16 mouse cellular contexts compared by ENCODE assay signal in the genomic region with DNA sequence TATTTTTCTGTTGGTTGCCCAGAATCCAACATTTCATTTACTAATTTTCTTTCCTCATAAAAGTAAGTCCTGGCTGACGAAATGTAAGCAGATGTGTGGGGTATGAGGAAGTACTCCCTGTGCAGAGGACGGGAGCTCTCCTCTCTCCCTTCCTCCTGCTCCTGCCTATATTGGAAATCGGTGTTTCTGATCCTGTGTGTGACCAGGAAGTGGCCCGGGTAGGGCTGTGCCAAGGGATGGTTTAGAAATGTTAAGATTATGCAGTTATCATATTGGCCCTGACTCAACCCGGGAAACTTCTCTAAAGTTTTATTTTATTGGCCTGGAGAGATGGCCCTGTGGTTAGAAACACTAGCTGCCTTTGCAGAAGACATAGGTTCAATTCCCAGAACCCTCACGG. TPM values are rescaled to one million over a fixed set of nuclear protein-coding genes. Genes with fewer than 3 reads are reported as not detected.
DNase-seq lines count a peak whose midpoint lies in the region; ATAC-seq and TF ChIP-seq lines count a peak whose summit lies in the region.
"Had no signal": no experiment of that assay in that cellular context is flagged by ENCODE, and none has a peak within 500 bp of the region (broad histone marks: within the 10 kb centered on the region; RNA-seq: fewer than 3 reads in every experiment).

No protein-coding gene starts in this region.

- H3K4me2 ChIP-seq in kidney, embryonic 15.5 days = no peak overlapping the region
- no peak overlapping the region for H3K4me2 ChIP-seq in limb, embryonic 14.5 days (replicated peaks; ENCODE audit: low read depth, low read length, severe bottlenecking)
- H3K4me2 ChIP-seq: forebrain, embryonic 13.5 days; midbrain, embryonic 12.5 days; neural tube, embryonic 12.5 days had no signal

- no peak for ATAC-seq in kidney, embryonic 15.5 days (replicated peaks; ENCODE audit: low FRiP score)
- no peak for ATAC-seq in limb, embryonic 14.5 days (ENCODE audit: low FRiP score, low read depth)
- ATAC-seq in monocyte, adult 5-6 weeks (replicated peaks; ENCODE audit: insufficient number of reproducible peaks, low FRiP score, low TSS enrichment, poor library complexity, severe bottlenecking) = no peak
- ATAC-seq: forebrain, embryonic 13.5 days had no signal

- no peak for TF ChIP-seq CTCF in MEL (IDR thresholded peaks at IDR 0.05 in 2 of 3, conservative IDR thresholded peaks at IDR 0.05 in 1 of 3; ENCODE audit: control insufficient read depth in 1 of 3, insufficient read depth in 1 of 3, low read depth in 2 of 3, low read length in 3 of 3, poor library complexity in 1 of 3, severe bottlenecking in 1 of 3)

- no peaks in the 10 kb centered on the region for H3K27me3 ChIP-seq in kidney, embryonic 15.5 days
- H3K27me3 ChIP-seq in MEL (ENCODE audit: control insufficient read depth in 1 of 2, insufficient read depth in 2 of 2, low read length in 2 of 2) = no peaks in the 10 kb centered on the region
- H3K27me3 ChIP-seq in limb, embryonic 14.5 days (ENCODE audit: control insufficient read depth, insufficient read depth, low read length) = no peaks in the 10 kb centered on the region
- H3K27me3 ChIP-seq: forebrain, embryonic 13.5 days; liver, embryonic 13.5 days; midbrain, embryonic 12.5 days; neural tube, embryonic 12.5 days had no signal

- H3K9me3 ChIP-seq in kidney, embryonic 15.5 days (replicated peaks) = no peaks in the 10 kb centered on the region
- no peaks in the 10 kb centered on the region for H3K9me3 ChIP-seq in MEL (replicated peaks; ENCODE audit: insufficient read depth, low read length)
- H3K9me3 ChIP-seq in limb, embryonic 14.5 days (ENCODE audit: control insufficient read depth, low read length) = no peaks in the 10 kb centered on the region
- H3K9me3 ChIP-seq: forebrain, embryonic 13.5 days; hindbrain, embryonic 10.5 days; liver, embryonic 13.5 days; midbrain, embryonic 12.5 days; neural tube, embryonic 12.5 days had no signal

- peak overlapping the region; percentile 85 for H3K27ac ChIP-seq in kidney, embryonic 15.5 days
- H3K27ac ChIP-seq in MEL (ENCODE audit: control insufficient read depth, low read depth, low read length) = no peak overlapping the region
- peak overlapping the region; percentile 73 for H3K27ac ChIP-seq in brown adipose tissue, adult 24 weeks (replicated peaks; ENCODE audit: low read depth, low read length)
- 0 out of 2 replicates have a peak overlapping the region, but pooled peaks have one; percentile 55 for H3K27ac ChIP-seq in limb, embryonic 14.5 days (replicated peaks; ENCODE audit: low read depth, low read length)
- H3K27ac ChIP-seq: forebrain, embryonic 13.5 days; midbrain, embryonic 12.5 days; neural tube, embryonic 12.5 days had no signal

- H3K4me3 ChIP-seq in kidney, embryonic 15.5 days (replicated peaks) = no peak overlapping the region
- no peak overlapping the region for H3K4me3 ChIP-seq in MEL (ENCODE audit: control insufficient read depth in 1 of 2, insufficient read depth in 1 of 2, low read depth in 2 of 2, low read length in 2 of 2)
- H3K4me3 ChIP-seq in brown adipose tissue, adult 24 weeks (ENCODE audit: insufficient read depth, low read depth, low read length) = no peak overlapping the region
- H3K4me3 ChIP-seq in limb, embryonic 14.5 days (replicated peaks; ENCODE audit: low read length) = no peak overlapping the region
- H3K4me3 ChIP-seq: forebrain, embryonic 13.5 days; hindbrain, embryonic 10.5 days; liver, embryonic 13.5 days; midbrain, embryonic 12.5 days; neural tube, embryonic 12.5 days had no signal

- H3K9ac ChIP-seq in kidney, embryonic 15.5 days = no peak overlapping the region
- H3K9ac ChIP-seq in MEL (ENCODE audit: control insufficient read depth, low read depth, low read length, poor library complexity, severe bottlenecking) = no peak overlapping the region
- no peak overlapping the region for H3K9ac ChIP-seq in limb, embryonic 14.5 days (ENCODE audit: low read depth, low read length, severe bottlenecking)
- H3K9ac ChIP-seq: forebrain, embryonic 13.5 days; liver, embryonic 13.5 days; midbrain, embryonic 12.5 days; neural tube, embryonic 12.5 days had no signal

- no peak for TF ChIP-seq RAD21 in MEL (IDR thresholded peaks at IDR 0.05; ENCODE audit: low read depth, low read length)

- WGBS in kidney, embryonic 15.5 days = 69% methylated on average over 6 of the region's 6 CpGs
- WGBS in limb, embryonic 14.5 days = 61% methylated on average over 6 of the region's 6 CpGs

- peak; percentile 19 to 47; a peak in 3 of 4 replicates for TF ChIP-seq EP300 in MEL (IDR thresholded peaks at IDR 0.05; ENCODE audit: low read depth in 1 of 2, low read length in 2 of 2)

- no peak for TF ChIP-seq POLR2A in MEL (IDR thresholded peaks at IDR 0.05; ENCODE audit: control insufficient read depth in 1 of 2, insufficient read depth in 1 of 2, low read depth in 1 of 2, low read length in 2 of 2, poor library complexity in 1 of 2)
- TF ChIP-seq POLR2A in limb, embryonic 14.5 days (IDR thresholded peaks at IDR 0.05; ENCODE audit: borderline replicate concordance, extremely low read depth, insufficient read depth, insufficient read length) = no peak

- peaks cover 28% of the 10 kb centered on the region for H3K79me2 ChIP-seq in MEL (ENCODE audit: control insufficient read depth, insufficient read depth, low read length, poor library complexity)

- no peak for DNase-seq in kidney, adult 9 months
- DNase-seq in MEL (ENCODE audit: low read depth, low spot score) = peak; percentile 58
- no peak for DNase-seq in limb, embryonic 14.5 days (ENCODE audit: low spot score)
- no peak for DNase-seq in layer of hippocampus, adult 11-12 months (ENCODE audit: low spot score)
- DNase-seq: adrenal gland, postnatal 25 days; cerebellum, adult 11 months; kidney, adult 8-10 months; layer of hippocampus, postnatal 36 days; liver, embryonic 13.5 days had no signal

- H3K36me3 ChIP-seq in kidney, embryonic 15.5 days = no peaks in the 10 kb centered on the region
- H3K36me3 ChIP-seq in MEL (ENCODE audit: control insufficient read depth in 1 of 2, insufficient read depth in 2 of 2, low read length in 2 of 2) = peaks cover 0 to 26% of the 10 kb centered on the region in 2 experiments; a peak in 2 of 4 replicates
- no peaks in the 10 kb centered on the region for H3K36me3 ChIP-seq in limb, embryonic 14.5 days (ENCODE audit: control insufficient read depth, insufficient read depth, low read length)
- H3K36me3 ChIP-seq: hindbrain, embryonic 10.5 days; liver, embryonic 13.5 days; midbrain, embryonic 12.5 days; neural tube, embryonic 12.5 days had no signal

- peaks cover 31% of the 10 kb centered on the region for H3K4me1 ChIP-seq in kidney, embryonic 15.5 days
- peaks cover 7 to 22% of the 10 kb centered on the region in 2 experiments for H3K4me1 ChIP-seq in MEL (ENCODE audit: control insufficient read depth in 1 of 2, insufficient read depth in 2 of 2, low read length in 2 of 2)
- H3K4me1 ChIP-seq in brown adipose tissue, adult 24 weeks (ENCODE audit: control insufficient read depth, insufficient read depth, insufficient read length, low read length) = peaks cover 24% of the 10 kb centered on the region
- peaks cover 18% of the 10 kb centered on the region for H3K4me1 ChIP-seq in limb, embryonic 14.5 days (ENCODE audit: control insufficient read depth, insufficient read depth, low read length)

TF ChIP-seq in MEL, 35 proteins besides CTCF, POLR2A, EP300 and RAD21:
- peak; percentile 35; the same call in 1 of the 2 replicates for TF ChIP-seq POLR2AphosphoS2 (IDR thresholded peaks at IDR 0.05; ENCODE audit: low read length)
- TF ChIP-seq MAZ (IDR thresholded peaks at IDR 0.05; ENCODE audit: low read depth, low read length) = no peak
- 0 out of 2 replicates have a peak, but pooled peaks have one; percentile 21 for TF ChIP-seq JUND (IDR thresholded peaks at IDR 0.05; ENCODE audit: low read depth, low read length)
- peak; percentile 77 for TF ChIP-seq ELF1 (IDR thresholded peaks at IDR 0.05; ENCODE audit: low read depth, low read length)
- TF ChIP-seq ETS1 (IDR thresholded peaks at IDR 0.05; ENCODE audit: low read depth, low read length) = peak; percentile 42
- 0 out of 2 replicates have a peak, but pooled peaks have one; percentile 3 for TF ChIP-seq MEF2A (IDR thresholded peaks at IDR 0.05; ENCODE audit: extremely low read depth, insufficient replicate concordance, low read depth, low read length, poor library complexity, severe bottlenecking)
- TF ChIP-seq MAX (IDR thresholded peaks at IDR 0.05; ENCODE audit: low read length) = no peak
- TF ChIP-seq GATA1 (IDR thresholded peaks at IDR 0.05; ENCODE audit: low read depth, low read length) = peak; percentile 42; the same call in 1 of the 2 replicates
- peak; percentile 39; the same call in 1 of the 2 replicates for TF ChIP-seq RCOR1 (IDR thresholded peaks at IDR 0.05; ENCODE audit: low read depth, low read length)
- no peak; the same call in 1 of the 2 replicates for TF ChIP-seq SMC3 (IDR thresholded peaks at IDR 0.05; ENCODE audit: low read depth, low read length)
TF ChIP-seq in MEL: peak in this region for 7.

RNA-seq across cellular contexts. Expression of a gene that starts 5.8 kb away (rescaled TPM):
- 12.6 and 14.1 TPM in 2 replicates for polyA plus RNA-seq in kidney, embryonic 15.5 days (2015; fragmentation: Nextera tagmentation; extraction: Ambion mirVana)
- 8.6 and 8.8 TPM in 2 replicates for total RNA-seq in MEL (2012; rRNA removed)
- polyA plus RNA-seq in MEL (2012; ENCODE audit: insufficient read depth in 1 of 2, insufficient read length in 2 of 2, low read depth in 1 of 2, low replicate concordance in 2 of 2, missing spikeins in 1 of 2) = 10 to 100 TPM; 19.0 to 28.3 TPM
- 9.0 and 9.3 TPM in 2 replicates for polyA plus RNA-seq in brown adipose tissue, adult 24 weeks (2012; ENCODE audit: insufficient read depth, insufficient read length, missing spikeins)
- polyA plus RNA-seq in limb, embryonic 14.5 days (2012; rRNA removed) = 23.0 and 26.5 TPM in 2 replicates
- 19.3 and 21.5 TPM in 2 replicates for polyA plus RNA-seq in limb, embryonic 14.5 days (2014; fragmentation: Nextera tagmentation; extraction: Ambion mirVana)
- total RNA-seq in monocyte, adult 5-6 weeks (2017) = 17.0 to 27.0 TPM (median 17.3 TPM) in 3 replicates

RNA-seq across cellular contexts. Expression of a gene that starts 40.0 kb away (rescaled TPM):
- polyA plus RNA-seq in kidney, embryonic 15.5 days (2015; fragmentation: Nextera tagmentation; extraction: Ambion mirVana) = 35.2 and 35.8 TPM in 2 replicates
- total RNA-seq in MEL (2012; rRNA removed) = not detected in 2 replicates
- not detected for polyA plus RNA-seq in MEL (2012; ENCODE audit: insufficient read depth in 1 of 2, insufficient read length in 2 of 2, low read depth in 1 of 2, low replicate concordance in 2 of 2, missing spikeins in 1 of 2)
- polyA plus RNA-seq in brown adipose tissue, adult 24 weeks (2012; ENCODE audit: insufficient read depth, insufficient read length, missing spikeins) = 52.5 and 54.2 TPM in 2 replicates
- polyA plus RNA-seq in limb, embryonic 14.5 days (2012; rRNA removed) = 22.9 and 30.6 TPM in 2 replicates
- polyA plus RNA-seq in limb, embryonic 14.5 days (2014; fragmentation: Nextera tagmentation; extraction: Ambion mirVana) = 72.1 and 76.9 TPM in 2 replicates
- total RNA-seq in monocyte, adult 5-6 weeks (2017) = 62.1 to 195 TPM (median 62.9 TPM) in 3 replicates

Comparison
In these comparisons a context has a peak if more than half of its experiments do, and no peak if none do; other contexts are left out.
1. RNA of a gene that starts 40.0 kb away (polyA plus RNA-seq): 22.9 to 76.9 TPM in limb, embryonic 14.5 days, 52.5 to 54.2 TPM in brown adipose tissue, adult 24 weeks and 35.2 to 35.8 TPM in kidney, embryonic 15.5 days; not detected in MEL; every median in the first group is over 10 times any median in the second.